Mouse (Mus musculus): ENCODE data around the gene Grin2a. TPM values are rescaled to one million over a fixed set of nuclear protein-coding genes. Genes with fewer than 3 reads are reported as not detected.

Gene Grin2a
- polyA plus RNA-seq, 1 experiment from 2014 or later, result 8.0 TPM

GRCm38 (mm10) chr16:9764086-9764485 is 231.3 kb downstream of the Grin2a start:
- H3K9me3 ChIP-seq, result no peaks in the 10 kb centered on the region
- no peaks in the 10 kb centered on the region for H3K27me3 ChIP-seq (replicated peaks)
- H3K4me3 ChIP-seq, result no peak overlapping the region
- H3K36me3 ChIP-seq (replicated peaks), result no peaks in the 10 kb centered on the region
- whole genome bisulfite sequencing, result 95% methylated on average over 2 of the region's 2 CpGs
- no peak overlapping the region for H3K27ac ChIP-seq
- no peak for ATAC-seq (replicated peaks)
- H3K4me1 ChIP-seq, result peaks cover 4% of the 10 kb centered on the region; the same call in 1 of the 2 replicates
- no peak overlapping the region for H3K9ac ChIP-seq
- no peak overlapping the region for H3K4me2 ChIP-seq

DNA sequence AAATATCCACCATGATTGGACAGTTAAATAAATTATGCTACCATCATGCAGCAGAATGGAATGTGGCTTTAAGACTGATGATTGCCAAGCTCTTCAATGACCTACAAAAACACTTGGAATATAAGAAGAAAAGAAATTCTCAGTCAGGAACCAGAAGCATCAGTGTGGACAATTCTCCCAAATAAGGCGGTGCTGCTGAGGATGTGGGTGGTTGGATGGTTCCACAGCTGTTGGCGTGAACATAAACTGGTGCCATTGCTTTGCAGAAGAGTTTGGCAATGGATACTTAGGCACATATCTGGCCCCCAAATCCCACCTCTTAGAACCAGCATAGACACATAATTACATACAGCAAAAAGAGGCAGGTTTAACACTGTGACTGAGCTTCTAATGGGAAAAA is 235.0 kb downstream of the Grin2a start:
- no peak overlapping the region for H3K27ac ChIP-seq
- ATAC-seq (replicated peaks), result no peak
- H3K4me3 ChIP-seq, result no peak overlapping the region
- H3K9me3 ChIP-seq, result no peaks in the 10 kb centered on the region
- WGBS, result 93% methylated on average over 2 of the region's 2 CpGs
- no peaks in the 10 kb centered on the region for H3K27me3 ChIP-seq (replicated peaks)
- H3K9ac ChIP-seq, result no peak overlapping the region
- H3K4me2 ChIP-seq, result no peak overlapping the region
- H3K36me3 ChIP-seq (replicated peaks), result no peaks in the 10 kb centered on the region
- H3K4me1 ChIP-seq, result peaks cover 8% of the 10 kb centered on the region

- H3K4me3 ChIP-seq, result no peak overlapping the region
- no peaks in the 10 kb centered on the region for H3K27me3 ChIP-seq (replicated peaks)
- H3K9me3 ChIP-seq, result no peaks in the 10 kb centered on the region
- peaks cover 8% of the 10 kb centered on the region for H3K4me1 ChIP-seq
- H3K4me2 ChIP-seq, result no peak overlapping the region
- H3K27ac ChIP-seq, result no peak overlapping the region
- H3K36me3 ChIP-seq (replicated peaks), result no peaks in the 10 kb centered on the region
- no peak for ATAC-seq (replicated peaks)
- 88% methylated on average over 8 of the region's 8 CpGs for WGBS
- no peak overlapping the region for H3K9ac ChIP-seq
Measured at GRCm38 (mm10) chr16:9756849-9757248, 238.5 kb downstream of the Grin2a start.

DNA sequence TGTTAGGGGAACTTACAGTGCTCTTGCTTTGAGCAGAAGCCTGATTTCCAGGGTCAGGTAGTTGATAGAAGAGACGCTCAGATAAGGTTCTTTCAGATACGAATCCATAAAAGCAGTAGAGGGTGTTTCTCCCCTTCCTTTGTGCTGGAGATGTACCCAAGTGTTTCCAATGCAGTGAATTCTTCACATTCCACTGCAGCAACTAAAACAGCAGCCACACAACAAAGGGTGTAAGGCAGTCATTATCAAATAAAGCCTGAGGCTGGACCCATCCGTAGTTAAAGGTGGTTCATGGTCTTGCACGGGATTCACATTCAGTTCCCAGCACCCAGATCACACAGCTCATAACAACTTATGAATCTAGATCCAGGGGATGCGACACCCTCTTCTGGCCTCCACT is 241.3 kb downstream of the Grin2a start:
- 92% methylated on average over 5 of the region's 5 CpGs for WGBS
- peaks cover 3% of the 10 kb centered on the region; the same call in 1 of the 2 replicates for H3K4me1 ChIP-seq
- no peak overlapping the region for H3K4me2 ChIP-seq
- H3K27me3 ChIP-seq (replicated peaks), result no peaks in the 10 kb centered on the region
- H3K9me3 ChIP-seq, result no peaks in the 10 kb centered on the region
- ATAC-seq (replicated peaks), result no peak
- no peak overlapping the region for H3K27ac ChIP-seq
- no peak overlapping the region for H3K9ac ChIP-seq
- no peaks in the 10 kb centered on the region for H3K36me3 ChIP-seq (replicated peaks)
- H3K4me3 ChIP-seq, result no peak overlapping the region

DNA sequence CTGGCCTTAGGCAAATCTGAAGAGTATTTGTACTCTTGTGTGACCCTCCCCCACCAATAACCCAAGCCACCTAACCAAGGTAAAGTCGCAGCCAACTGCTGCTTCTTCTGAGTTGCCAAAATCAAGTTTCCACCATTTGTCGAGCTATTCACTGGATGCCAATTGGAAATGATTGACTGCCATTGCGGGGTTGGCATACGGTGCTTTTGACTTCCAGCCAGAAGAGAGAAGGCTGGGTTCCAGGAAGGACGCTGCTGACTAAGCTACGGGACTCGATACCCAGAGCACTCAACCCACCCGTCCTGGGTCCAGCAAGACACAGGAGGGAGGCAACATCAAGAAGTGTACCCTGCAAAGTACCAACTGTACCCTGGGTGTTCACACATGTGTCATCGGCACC is 242.3 kb downstream of the Grin2a start:
- Histone ChIP-seq H3K27me3 (replicated peaks) (no peaks in the 10 kb centered on the region), H3K4me2 (no peak overlapping the region), H3K36me3 (replicated peaks) (no peaks in the 10 kb centered on the region), H3K4me3 (no peak overlapping the region), H3K27ac (no peak overlapping the region), H3K4me1 (no peaks in the 10 kb centered on the region), H3K9ac (no peak overlapping the region), H3K9me3 (no peaks in the 10 kb centered on the region)
- 86% methylated on average over 9 of the region's 9 CpGs for WGBS
- ATAC-seq (replicated peaks), result no peak

- Histone ChIP-seq H3K36me3 (replicated peaks) (no peaks in the 10 kb centered on the region), H3K9ac (no peak overlapping the region), H3K27me3 (replicated peaks) (no peaks in the 10 kb centered on the region), H3K4me1 (no peaks in the 10 kb centered on the region), H3K4me2 (no peak overlapping the region), H3K4me3 (no peak overlapping the region), H3K27ac (no peak overlapping the region), H3K9me3 (no peaks in the 10 kb centered on the region)
- 60% methylated on average over 8 of the region's 8 CpGs for WGBS
- ATAC-seq (replicated peaks), result no peak
Measured at GRCm38 (mm10) chr16:9752600-9752999, 242.8 kb downstream of the Grin2a start.

- 83% methylated on average over 11 of the region's 11 CpGs for WGBS
- Histone ChIP-seq H3K4me1 (no peaks in the 10 kb centered on the region), H3K27ac (no peak overlapping the region), H3K4me2 (no peak overlapping the region), H3K36me3 (replicated peaks) (no peaks in the 10 kb centered on the region), H3K27me3 (replicated peaks) (no peaks in the 10 kb centered on the region), H3K9me3 (no peaks in the 10 kb centered on the region), H3K9ac (no peak overlapping the region), H3K4me3 (no peak overlapping the region)
- ATAC-seq (replicated peaks), result no peak
Measured at GRCm38 (mm10) chr16:9751045-9751569, 244.3 kb downstream of the Grin2a start.

- H3K36me3 ChIP-seq (replicated peaks), result no peaks in the 10 kb centered on the region
- no peak overlapping the region for H3K9ac ChIP-seq
- no peaks in the 10 kb centered on the region for H3K9me3 ChIP-seq
- WGBS, result 90% methylated on average over 3 of the region's 3 CpGs
- no peaks in the 10 kb centered on the region for H3K4me1 ChIP-seq
- H3K27me3 ChIP-seq (replicated peaks), result no peaks in the 10 kb centered on the region
- ATAC-seq (replicated peaks), result no peak
- H3K4me2 ChIP-seq, result no peak overlapping the region
- H3K4me3 ChIP-seq, result no peak overlapping the region
- no peak overlapping the region for H3K27ac ChIP-seq
Measured at GRCm38 (mm10) chr16:9749661-9750060, 245.7 kb downstream of the Grin2a start.

- H3K9ac ChIP-seq, result no peak overlapping the region
- no peak overlapping the region for H3K4me3 ChIP-seq
- H3K9me3 ChIP-seq, result no peaks in the 10 kb centered on the region
- H3K36me3 ChIP-seq (replicated peaks), result no peaks in the 10 kb centered on the region
- H3K27ac ChIP-seq, result no peak overlapping the region
- no peak overlapping the region for H3K4me2 ChIP-seq
- no peaks in the 10 kb centered on the region for H3K27me3 ChIP-seq (replicated peaks)
- no peak for ATAC-seq (replicated peaks)
- H3K4me1 ChIP-seq, result no peaks in the 10 kb centered on the region
- WGBS, result 94% methylated on average over 6 of the region's 6 CpGs
Measured at GRCm38 (mm10) chr16:9742443-9742842, 252.9 kb downstream of the Grin2a start.

DNA sequence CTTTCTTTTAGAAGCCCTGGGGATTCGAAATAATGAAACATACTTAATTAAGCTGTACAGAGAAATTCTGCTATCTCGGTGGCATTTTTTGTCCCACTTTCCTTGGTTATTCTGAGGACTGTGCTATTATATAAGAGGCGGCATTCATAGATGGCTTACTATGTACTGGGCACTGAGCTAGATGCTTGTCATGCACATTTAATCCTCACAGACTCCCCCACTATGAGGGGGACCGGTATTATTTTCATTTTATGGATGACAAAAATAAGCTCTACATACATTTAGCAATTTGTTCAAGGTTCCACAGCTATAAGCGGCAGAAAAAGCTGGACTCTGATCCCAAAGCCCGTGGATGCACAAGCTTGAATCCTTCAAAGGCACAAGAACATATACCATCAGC is 256.7 kb downstream of the Grin2a start:
- Histone ChIP-seq H3K9ac (no peak overlapping the region), H3K27ac (no peak overlapping the region), H3K27me3 (replicated peaks) (no peaks in the 10 kb centered on the region), H3K4me1 (no peaks in the 10 kb centered on the region), H3K36me3 (replicated peaks) (no peaks in the 10 kb centered on the region), H3K4me2 (no peak overlapping the region), H3K9me3 (no peaks in the 10 kb centered on the region), H3K4me3 (no peak overlapping the region)
- WGBS, result 78% methylated on average over 6 of the region's 6 CpGs
- ATAC-seq (replicated peaks), result no peak

DNA sequence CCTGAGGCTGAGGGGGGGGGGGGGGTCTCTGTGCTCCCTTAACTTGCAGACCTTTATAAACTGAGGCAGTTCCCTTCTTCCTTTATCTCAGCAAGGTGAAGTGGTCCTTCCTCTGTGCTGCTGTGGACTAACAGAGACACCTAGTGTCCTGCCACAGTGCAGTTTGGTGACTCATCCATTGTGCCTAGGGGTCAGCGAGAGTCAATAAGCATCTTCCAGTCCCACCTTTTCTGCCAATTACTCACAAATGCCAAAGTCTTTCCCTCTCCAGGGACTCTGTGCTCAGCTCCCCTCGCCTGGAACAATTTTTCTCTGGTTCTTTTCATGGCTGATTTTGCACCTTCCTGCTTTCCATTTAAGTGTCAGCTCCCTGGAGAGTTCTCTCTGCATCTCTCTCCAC is 258.2 kb downstream of the Grin2a start:
- no peak for ATAC-seq (replicated peaks)
- no peaks in the 10 kb centered on the region for H3K9me3 ChIP-seq
- H3K4me3 ChIP-seq, result no peak overlapping the region
- no peak overlapping the region for H3K9ac ChIP-seq
- H3K27ac ChIP-seq, result no peak overlapping the region
- H3K36me3 ChIP-seq (replicated peaks), result no peaks in the 10 kb centered on the region
- no peak overlapping the region for H3K4me2 ChIP-seq
- H3K4me1 ChIP-seq, result no peaks in the 10 kb centered on the region
- WGBS, result 7% methylated on average over 2 of the region's 2 CpGs
- no peaks in the 10 kb centered on the region for H3K27me3 ChIP-seq (replicated peaks)

- Histone ChIP-seq H3K4me2 (no peak overlapping the region), H3K4me3 (no peak overlapping the region), H3K9ac (no peak overlapping the region), H3K27me3 (replicated peaks) (no peaks in the 10 kb centered on the region), H3K27ac (no peak overlapping the region), H3K9me3 (no peaks in the 10 kb centered on the region), H3K36me3 (replicated peaks) (no peaks in the 10 kb centered on the region), H3K4me1 (no peaks in the 10 kb centered on the region)
- no peak for ATAC-seq (replicated peaks)
- WGBS, result 75% methylated on average over 8 of the region's 8 CpGs
Measured at GRCm38 (mm10) chr16:9735365-9736080, 259.8 kb downstream of the Grin2a start.

GRCm38 (mm10) chr16:9727603-9728002 is 267.8 kb downstream of the Grin2a start:
- H3K9ac ChIP-seq, result no peak overlapping the region
- no peak overlapping the region for H3K4me2 ChIP-seq
- H3K27ac ChIP-seq, result no peak overlapping the region
- H3K27me3 ChIP-seq (replicated peaks), result no peaks in the 10 kb centered on the region
- no peaks in the 10 kb centered on the region for H3K36me3 ChIP-seq (replicated peaks)
- no peak for ATAC-seq (replicated peaks)
- H3K4me1 ChIP-seq, result no peaks in the 10 kb centered on the region
- WGBS, result 91% methylated on average over 5 of the region's 5 CpGs
- no peak overlapping the region for H3K4me3 ChIP-seq
- H3K9me3 ChIP-seq, result no peaks in the 10 kb centered on the region
